Mouse (Mus musculus) cerebellum, postnatal 4 days (tissue): ENCODE results near the gene Srsf9.

Experiments
- DNase-seq, 2 experiments: peaks; one replicate each; pipeline ENCODE4 v3.0.0; 2022; ENCODE audit warnings: low spot score in 2 of 2, mixed read lengths in 1 of 2

The Srsf9 gene

GRCm38 (mm10) chr5:115319004-115319940 lies 7.7 kb upstream of the Srsf9 start:
- peak; percentile 34 to 60 for DNase-seq

- no peak for DNase-seq
These were observed 633 bp upstream of the Srsf9 start for GRCm38 (mm10) chr5:115326256-115326831.

DNA sequence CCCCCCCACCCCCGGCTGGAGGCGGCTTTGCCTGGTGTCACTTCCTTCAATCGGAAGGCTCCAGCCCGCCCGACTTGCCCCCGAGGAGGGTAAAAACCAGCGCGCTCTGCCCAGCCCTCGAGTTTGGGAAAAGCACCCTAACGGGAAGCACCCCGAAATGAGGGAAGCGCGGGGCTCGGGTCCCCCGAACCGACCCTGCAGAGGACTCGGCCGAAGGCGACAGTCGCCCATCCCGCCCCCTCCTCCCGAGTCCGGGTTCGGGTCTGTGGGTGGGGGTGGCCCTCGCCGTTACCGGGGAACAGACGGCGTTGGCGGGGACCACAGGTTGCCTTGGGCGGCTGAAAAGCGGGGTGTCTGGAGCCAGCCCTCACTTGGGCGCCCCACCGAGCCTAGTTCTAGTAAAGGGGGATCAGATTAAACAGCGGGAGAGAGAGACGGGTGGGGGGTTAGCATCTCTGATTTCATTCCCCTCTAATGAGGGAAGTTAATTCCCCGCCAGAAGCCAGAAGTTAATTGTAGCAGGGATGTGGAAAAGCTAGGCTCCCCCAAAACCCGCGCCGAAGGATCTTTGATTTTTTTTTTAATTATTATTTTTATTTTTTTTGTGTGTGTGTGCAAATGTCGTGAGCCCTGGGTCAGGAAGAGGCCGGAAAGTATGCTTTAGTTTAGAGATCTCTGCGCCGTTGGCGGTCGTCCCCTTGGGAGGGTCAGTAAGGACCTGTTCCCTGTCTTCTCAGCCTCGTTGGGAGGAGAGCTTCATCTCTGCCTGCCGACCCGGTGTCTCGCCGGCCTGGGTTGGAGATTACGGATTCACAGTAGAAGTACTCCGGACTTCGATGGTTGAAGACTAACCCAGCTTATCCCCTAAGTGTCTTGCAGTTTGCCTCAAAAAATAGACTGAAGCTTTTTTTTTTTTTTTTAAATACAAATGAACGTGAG lies 902 bp downstream of the Srsf9 start:
- DNase-seq, result peak in 1 of 2 experiments; percentile 44

- DNase-seq, result no peak
These were observed 4.0 kb downstream of the Srsf9 start for GRCm38 (mm10) chr5:115330955-115331354.

GRCm38 (mm10) chr5:115333626-115334025 lies 6.6 kb downstream of the Srsf9 start:
- no peak for DNase-seq

GRCm38 (mm10) chr5:115340007-115340406 lies 13.0 kb downstream of the Srsf9 start:
- no peak for DNase-seq

- peak; percentile 83 to 90 for DNase-seq
These were observed 13.8 kb downstream of the Srsf9 start, which contains the start of the genes Gatc and Triap1 for GRCm38 (mm10) chr5:115340577-115341313. Gatc (minus strand) TSS chr5:115341178. Triap1 (plus strand) TSS chr5:115341225.

GRCm38 (mm10) chr5:115341314-115342165 lies 14.6 kb downstream of the Srsf9 start:
- no peak for DNase-seq

DNA sequence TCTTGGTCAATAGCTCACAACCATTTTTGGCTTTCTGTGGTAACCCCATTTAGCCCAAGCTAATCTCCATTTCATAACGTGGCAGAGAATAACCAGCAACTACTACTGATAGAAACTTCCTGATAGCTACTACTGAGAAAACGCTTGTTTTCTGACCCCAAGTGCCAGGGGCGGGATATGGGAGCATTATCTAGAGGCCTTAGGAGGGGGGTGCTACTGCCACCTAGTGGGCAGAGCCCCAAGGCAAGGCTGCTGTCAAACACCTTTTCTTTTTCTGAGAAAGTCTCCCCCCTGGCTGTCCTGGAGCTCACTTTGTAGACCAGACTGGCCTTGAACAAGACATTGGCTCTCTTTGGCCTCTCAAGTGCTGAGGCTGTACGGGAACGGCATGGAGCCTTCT lies 20.6 kb downstream of the Srsf9 start:
- DNase-seq, result peak; percentile 56 to 79

DNA sequence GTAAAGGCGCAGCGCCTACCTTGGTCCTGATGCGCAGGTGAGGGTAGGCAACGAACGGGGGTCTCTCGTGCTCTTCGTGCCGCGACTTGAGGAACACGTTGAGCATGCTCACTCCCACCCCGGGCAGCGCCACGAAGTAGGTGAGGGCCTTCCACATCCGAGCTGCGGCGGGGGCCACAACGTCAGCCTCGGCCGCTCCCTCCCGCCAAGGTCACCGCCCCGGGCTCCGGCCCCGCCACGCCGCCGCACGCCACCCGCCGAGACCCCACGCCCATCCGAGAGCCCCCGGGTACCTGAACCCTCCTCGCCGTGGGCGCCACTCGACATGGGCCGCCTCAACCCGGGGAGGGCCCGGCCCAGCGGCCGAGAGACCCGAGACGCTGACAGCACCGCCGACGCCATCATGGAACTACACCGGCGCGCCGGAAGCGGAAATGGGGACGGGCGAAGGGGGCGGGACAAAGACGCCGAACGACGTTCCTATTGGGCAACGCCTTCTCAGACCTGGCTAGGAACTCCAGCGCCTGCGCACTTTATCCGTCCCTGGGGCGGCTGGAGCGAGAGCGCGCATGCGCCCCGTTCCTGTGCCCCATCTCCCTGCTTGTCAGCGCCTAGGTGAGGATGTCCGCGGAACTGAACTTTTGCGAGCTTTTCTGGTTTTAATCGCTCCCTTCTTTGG lies 21.7 kb downstream of the Srsf9 start, which contains the start of gene Cox6a1:
Gene Cox6a1, minus strand, starts transcription at position 436 of the 679 bp plus-strand sequence.
- peak; percentile 99 for DNase-seq

DNA sequence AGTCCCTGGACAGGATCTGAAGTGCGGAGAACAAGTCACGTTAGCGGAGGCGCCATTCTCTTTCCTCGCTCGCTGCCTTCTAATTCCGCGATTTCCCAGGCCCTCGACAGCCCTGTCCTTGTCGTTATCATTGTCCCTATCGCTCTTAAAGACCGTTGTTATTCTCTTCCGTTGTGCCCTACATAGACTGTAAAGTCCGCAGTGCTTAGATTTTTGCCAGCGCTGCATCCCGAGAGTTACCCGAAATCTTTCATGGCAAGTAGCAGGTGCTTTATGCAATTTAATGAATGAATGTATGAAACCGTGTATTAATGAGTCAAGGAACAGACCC lies 22.2 kb downstream of the Srsf9 start:
- DNase-seq, result no peak

DNA sequence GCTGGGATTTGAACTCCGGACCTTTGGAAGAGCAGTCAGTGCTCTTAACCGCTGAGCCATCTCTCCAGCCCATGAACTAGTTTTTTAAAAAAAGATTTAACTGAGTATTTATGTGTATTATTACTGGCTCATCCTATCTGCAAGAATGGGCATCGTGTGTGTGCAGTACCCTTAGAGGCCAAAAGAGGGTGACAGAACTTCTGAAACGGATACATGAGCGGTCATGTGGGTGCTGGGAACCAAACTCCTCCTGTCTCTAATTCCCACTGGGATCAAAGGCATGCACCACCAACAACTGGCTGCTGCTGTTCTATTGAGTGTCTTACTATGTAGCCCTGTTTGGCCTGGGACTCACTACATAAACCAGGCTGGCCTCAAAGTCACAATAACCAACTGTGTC lies 24.4 kb downstream of the Srsf9 start:
- DNase-seq, result no peak

DNA sequence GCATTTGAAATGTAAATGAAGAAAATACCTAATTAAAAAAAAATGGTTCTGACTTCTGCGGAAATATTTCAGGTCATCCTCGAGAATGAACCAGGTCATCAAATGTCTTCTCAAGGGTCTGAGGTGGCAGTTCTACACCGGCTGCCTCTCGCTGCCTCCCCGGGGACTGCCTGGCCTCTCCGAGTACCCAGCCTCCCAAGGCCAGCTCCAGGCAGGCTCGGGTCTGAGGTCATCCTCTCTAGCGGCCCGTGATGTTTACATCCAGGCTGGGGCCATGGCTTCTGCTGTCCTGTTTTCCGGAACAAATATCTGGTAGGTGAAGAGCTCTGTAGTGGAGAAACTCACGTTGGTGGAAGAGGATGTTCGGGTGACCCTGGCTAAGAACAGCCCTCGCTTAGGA lies 28.1 kb downstream of the Srsf9 start:
- DNase-seq, result no peak

- DNase-seq, result peak; percentile 93 to 94
These were observed 31.9 kb downstream of the Srsf9 start for GRCm38 (mm10) chr5:115358872-115359271.

GRCm38 (mm10) chr5:115359438-115359837 lies 32.5 kb downstream of the Srsf9 start:
- DNase-seq, result no peak

DNA sequence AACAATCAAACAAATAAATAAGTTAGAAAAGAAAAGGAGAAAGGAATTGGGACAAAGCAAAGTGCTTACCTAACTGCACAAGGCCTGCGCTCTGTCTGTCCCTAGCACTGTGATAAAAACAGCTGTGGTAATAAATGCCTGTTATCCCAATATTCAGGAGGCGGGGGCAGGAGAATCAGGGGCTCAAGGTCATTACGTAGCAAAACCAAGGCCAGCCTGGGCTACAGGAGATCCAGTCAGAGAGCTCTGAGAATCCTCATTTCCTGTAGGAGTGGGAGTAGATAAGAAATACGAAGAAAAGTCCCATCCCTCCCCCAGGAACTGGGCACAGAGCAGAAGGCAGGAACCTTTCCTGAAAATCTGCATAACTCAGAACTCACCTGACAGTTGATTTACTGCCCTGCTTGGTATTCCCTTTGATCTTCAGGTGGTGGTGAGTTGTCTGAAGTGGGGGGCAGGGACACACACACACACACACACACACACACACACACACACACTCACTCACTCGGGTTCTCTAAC lies 32.9 kb downstream of the Srsf9 start:
- DNase-seq, result no peak

DNA sequence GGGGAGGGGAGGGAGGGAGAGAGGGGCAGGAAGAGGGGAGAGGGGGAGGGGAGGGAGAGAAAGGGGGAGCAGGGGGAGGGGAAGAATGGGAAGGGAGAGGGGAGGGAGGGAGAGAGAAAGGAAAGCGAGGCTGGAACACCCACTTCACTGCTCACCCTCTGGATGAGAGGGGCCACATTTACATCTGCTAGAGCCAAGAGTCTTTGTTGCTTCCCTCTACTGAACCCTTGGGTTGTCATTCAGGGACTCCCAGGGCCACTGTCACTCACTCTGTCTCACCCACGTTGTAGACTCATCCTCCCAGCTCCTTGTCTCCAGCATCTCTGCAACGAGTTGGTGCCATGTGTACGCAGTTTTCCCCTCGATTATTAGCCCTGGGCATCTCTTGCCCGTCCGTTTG lies 35.2 kb downstream of the Srsf9 start:
- DNase-seq, result no peak

- no peak for DNase-seq
These were observed 36.1 kb downstream of the Srsf9 start for GRCm38 (mm10) chr5:115362819-115363714.
